ENCODE assay signal across 8 mouse cellular contexts in the genomic region with DNA sequence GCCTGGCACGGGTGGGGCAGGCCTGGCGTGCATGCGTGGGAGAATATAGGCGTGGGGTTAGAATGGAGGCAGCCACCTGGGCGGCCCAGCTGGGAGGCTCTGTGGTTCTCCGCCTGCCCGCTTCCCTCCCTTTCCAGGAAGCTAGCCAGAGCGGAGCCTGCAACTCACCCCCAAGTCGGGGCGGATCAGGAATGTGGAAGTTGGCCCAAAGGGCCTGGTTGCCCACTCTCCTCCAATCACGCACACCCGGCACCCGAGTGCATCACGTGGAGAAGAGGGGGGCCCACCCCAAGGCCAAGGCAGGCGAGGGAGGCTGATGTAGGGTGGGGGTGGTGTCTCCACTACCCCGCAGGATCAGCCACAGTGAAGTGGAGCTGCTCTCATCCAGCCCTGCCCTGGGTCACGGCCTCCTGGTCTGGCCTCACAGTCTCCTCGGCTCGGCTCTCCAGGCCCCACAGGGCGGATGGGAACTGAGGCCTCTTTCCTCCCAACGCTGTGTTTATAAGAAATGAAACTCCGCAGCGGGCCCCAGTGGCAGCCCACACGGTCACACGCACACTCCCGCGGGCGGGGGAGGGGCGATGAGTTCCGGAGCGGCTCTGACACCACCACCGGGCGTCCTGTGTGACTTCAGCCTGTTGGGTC. TPM values are rescaled to one million over a fixed set of nuclear protein-coding genes. Genes with fewer than 3 reads are reported as not detected.
DNase-seq lines count a peak whose midpoint lies in the region; ATAC-seq and TF ChIP-seq lines count a peak whose summit lies in the region.

No protein-coding gene starts in this region.

- no peaks in the 10 kb centered on the region for H3K9me3 ChIP-seq in forebrain, embryonic 11.5 days (ENCODE audit: control insufficient read depth, low read length)
- H3K9me3 ChIP-seq in heart, embryonic 16.5 days (replicated peaks; ENCODE audit: control insufficient read depth, low read length) = no peaks in the 10 kb centered on the region
- H3K9me3 ChIP-seq in liver, embryonic 14.5 days (ENCODE audit: control insufficient read depth, low read length) = no peaks in the 10 kb centered on the region
- H3K9me3 ChIP-seq in stomach, embryonic 16.5 days (replicated peaks; ENCODE audit: control insufficient read depth, low read length) = no peaks in the 10 kb centered on the region

- H3K36me3 ChIP-seq in forebrain, embryonic 11.5 days (ENCODE audit: control insufficient read depth, insufficient read depth, low read length) = no peaks in the 10 kb centered on the region
- no peaks in the 10 kb centered on the region for H3K36me3 ChIP-seq in heart, embryonic 16.5 days (ENCODE audit: control insufficient read depth, insufficient read depth)
- no peaks in the 10 kb centered on the region for H3K36me3 ChIP-seq in liver, embryonic 14.5 days (replicated peaks; ENCODE audit: control insufficient read depth, insufficient read depth, low read depth)
- H3K36me3 ChIP-seq in stomach, embryonic 16.5 days (ENCODE audit: control insufficient read depth, insufficient read depth, low read length) = no peaks in the 10 kb centered on the region

- peak overlapping the region; percentile 18; the same call in 1 of the 2 replicates for H3K27ac ChIP-seq in forebrain, embryonic 11.5 days (ENCODE audit: low read depth, low read length)
- H3K27ac ChIP-seq in heart, embryonic 16.5 days (ENCODE audit: low read length) = peak overlapping the region; percentile 98
- no peak overlapping the region for H3K27ac ChIP-seq in liver, embryonic 14.5 days
- peak overlapping the region; percentile 93 for H3K27ac ChIP-seq in stomach, embryonic 16.5 days (ENCODE audit: low read length)

- peak overlapping the region; percentile 24 for H3K4me3 ChIP-seq in forebrain, embryonic 11.5 days (ENCODE audit: low read depth, low read length)
- H3K4me3 ChIP-seq in heart, embryonic 16.5 days (ENCODE audit: low read length) = peak overlapping the region; percentile 54
- H3K4me3 ChIP-seq in liver, embryonic 14.5 days (ENCODE audit: insufficient read depth in 1 of 2, low read depth in 2 of 2, low read length in 2 of 2) = peak overlapping the region; percentile 40 to 43
- H3K4me3 ChIP-seq in stomach, embryonic 16.5 days (replicated peaks; ENCODE audit: low read length) = peak overlapping the region; percentile 32

- H3K27me3 ChIP-seq in forebrain, embryonic 11.5 days (ENCODE audit: control insufficient read depth, insufficient read depth, low read length) = peaks cover 12% of the 10 kb centered on the region; the same call in 1 of the 2 replicates
- no peaks in the 10 kb centered on the region for H3K27me3 ChIP-seq in heart, embryonic 16.5 days (ENCODE audit: control insufficient read depth, insufficient read depth, low read length)
- no peaks in the 10 kb centered on the region; the same call in 1 of the 2 replicates for H3K27me3 ChIP-seq in liver, embryonic 14.5 days (ENCODE audit: control insufficient read depth, insufficient read depth, low read length)
- H3K27me3 ChIP-seq in stomach, embryonic 16.5 days (ENCODE audit: control insufficient read depth, insufficient read depth, low read length) = no peaks in the 10 kb centered on the region

- TF ChIP-seq CTCF in liver, embryonic 14.5 days (IDR thresholded peaks at IDR 0.05; ENCODE audit: low read depth) = peak; percentile 45

- DNase-seq in c-Kit-positive CD71-positive TER-119-negative erythroid progenitor cells, embryonic 14.5 days (ENCODE audit: low read depth) = peak; percentile 48
- peak; percentile 81 for DNase-seq in forebrain, embryonic 11.5 days (ENCODE audit: low spot score)
- peak; percentile 93 to 96 for DNase-seq in kidney, postnatal 36 days
- peak; percentile 31 to 56 (median 35) for DNase-seq in liver, embryonic 14.5 days (ENCODE audit: low read depth in 3 of 3, low spot score in 3 of 3)
- DNase-seq in neural tube, embryonic 10.5 days (ENCODE audit: extremely low spot score, low spot score) = peak; percentile 64

- H3K9ac ChIP-seq in forebrain, embryonic 11.5 days (ENCODE audit: low read length) = peak overlapping the region; percentile 56
- peak overlapping the region; percentile 78 for H3K9ac ChIP-seq in heart, embryonic 16.5 days (ENCODE audit: low read length)
- H3K9ac ChIP-seq in liver, embryonic 14.5 days (replicated peaks) = peak overlapping the region; percentile 36; the same call in 1 of the 2 replicates
- H3K9ac ChIP-seq in stomach, embryonic 16.5 days (ENCODE audit: low read length) = peak overlapping the region; percentile 62

- WGBS in forebrain, embryonic 11.5 days = 4% methylated on average over 33 of the region's 33 CpGs
- 1% methylated on average over 33 of the region's 33 CpGs for WGBS in heart, embryonic 16.5 days
- WGBS in liver, embryonic 14.5 days (ENCODE audit: insufficient replicate concordance) = under 1% methylated on average over 32 of the region's 33 CpGs
- WGBS in stomach, embryonic 16.5 days = 1% methylated on average over 32 of the region's 33 CpGs

- peak overlapping the region; percentile 67 for H3K4me2 ChIP-seq in forebrain, embryonic 11.5 days (ENCODE audit: low read depth, low read length, severe bottlenecking)
- peak overlapping the region; percentile 86 for H3K4me2 ChIP-seq in heart, embryonic 16.5 days (ENCODE audit: low read depth, low read length)
- peak overlapping the region; percentile 65 for H3K4me2 ChIP-seq in liver, embryonic 14.5 days (ENCODE audit: low read depth)
- H3K4me2 ChIP-seq in stomach, embryonic 16.5 days (ENCODE audit: low read depth, low read length) = peak overlapping the region; percentile 69

- ATAC-seq in CD4-positive, CD25-positive, alpha-beta regulatory T cell, adult 4 months = peak; percentile 79
- peak; percentile 61 for ATAC-seq in forebrain, embryonic 11.5 days (replicated peaks; ENCODE audit: low FRiP score)
- ATAC-seq in heart, embryonic 16.5 days (replicated peaks; ENCODE audit: extremely low read depth, insufficient read depth, low FRiP score) = peak; percentile 70
- peak; percentile 71 for ATAC-seq in liver, embryonic 14.5 days (ENCODE audit: insufficient read depth)
- ATAC-seq in stomach, embryonic 16.5 days (ENCODE audit: insufficient read depth, low FRiP score) = peak; percentile 76

- H3K4me1 ChIP-seq in forebrain, embryonic 11.5 days (replicated peaks; ENCODE audit: control insufficient read depth, insufficient read depth, low read length) = peaks cover 25% of the 10 kb centered on the region
- peaks cover 48% of the 10 kb centered on the region for H3K4me1 ChIP-seq in heart, embryonic 16.5 days (ENCODE audit: control insufficient read depth, insufficient read depth, low read length)
- H3K4me1 ChIP-seq in liver, embryonic 14.5 days (replicated peaks; ENCODE audit: control insufficient read depth in 2 of 2, insufficient read depth in 2 of 2, low read length in 1 of 2) = peaks cover 0 to 18% of the 10 kb centered on the region in 2 experiments; a peak in 3 of 4 replicates
- H3K4me1 ChIP-seq in stomach, embryonic 16.5 days (ENCODE audit: control insufficient read depth, insufficient read depth, low read length) = peaks cover 48% of the 10 kb centered on the region

- no peak for TF ChIP-seq EP300 in liver, embryonic 14.5 days (IDR thresholded peaks at IDR 0.05; ENCODE audit: low read depth)

RNA-seq across cellular contexts. Expression of a gene that starts 6.2 kb away (rescaled TPM):
- 100 to 1,000 TPM; 310 to 397 TPM for polyA plus RNA-seq in CD4-positive, CD25-positive, alpha-beta regulatory T cell, adult 4 months (2017; shearing (Covaris generic))
- 4.0 and 4.3 TPM in 2 replicates for polyA plus RNA-seq in forebrain, embryonic 11.5 days (2014; fragmentation: Nextera tagmentation; extraction: Ambion mirVana)
- polyA plus RNA-seq in heart, embryonic 16.5 days (2015; fragmentation: Nextera tagmentation; extraction: Ambion mirVana) = 17.2 and 25.7 TPM in 2 replicates
- 5.0 and 8.1 TPM in 2 replicates for polyA plus RNA-seq in liver, embryonic 14.5 days (2012; rRNA removed)
- polyA plus RNA-seq in liver, embryonic 14.5 days (2014; fragmentation: Nextera tagmentation; extraction: Ambion mirVana) = 5.4 and 9.1 TPM in 2 replicates
- 25.8 and 29.4 TPM in 2 replicates for polyA plus RNA-seq in stomach, embryonic 16.5 days (2015; fragmentation: Nextera tagmentation; extraction: Ambion mirVana)

RNA-seq across cellular contexts. Expression of a gene that starts 9.4 kb away (rescaled TPM):
- polyA plus RNA-seq in CD4-positive, CD25-positive, alpha-beta regulatory T cell, adult 4 months (2017; shearing (Covaris generic)) = 1 to 10 TPM; 6.1 to 9.8 TPM
- not detected in 2 replicates for polyA plus RNA-seq in forebrain, embryonic 11.5 days (2014; fragmentation: Nextera tagmentation; extraction: Ambion mirVana)
- 0.16 and 0.53 TPM in 2 replicates for polyA plus RNA-seq in heart, embryonic 16.5 days (2015; fragmentation: Nextera tagmentation; extraction: Ambion mirVana)
- polyA plus RNA-seq in liver, embryonic 14.5 days (2012; rRNA removed) = not detected in 2 replicates
- polyA plus RNA-seq in liver, embryonic 14.5 days (2014; fragmentation: Nextera tagmentation; extraction: Ambion mirVana) = not detected in 2 replicates
- polyA plus RNA-seq in stomach, embryonic 16.5 days (2015; fragmentation: Nextera tagmentation; extraction: Ambion mirVana) = 0.51 TPM in 1 of 2 replicates, not detected in the other

RNA-seq across cellular contexts. Expression of a gene that starts 43.0 kb away (rescaled TPM):
- polyA plus RNA-seq in CD4-positive, CD25-positive, alpha-beta regulatory T cell, adult 4 months (2017; shearing (Covaris generic)) = not detected
- not detected in 2 replicates for polyA plus RNA-seq in forebrain, embryonic 11.5 days (2014; fragmentation: Nextera tagmentation; extraction: Ambion mirVana)
- polyA plus RNA-seq in heart, embryonic 16.5 days (2015; fragmentation: Nextera tagmentation; extraction: Ambion mirVana) = not detected in 2 replicates
- polyA plus RNA-seq in liver, embryonic 14.5 days (2012; rRNA removed) = not detected in 2 replicates
- not detected in 2 replicates for polyA plus RNA-seq in liver, embryonic 14.5 days (2014; fragmentation: Nextera tagmentation; extraction: Ambion mirVana)
- 0.15 TPM in 1 of 2 replicates, not detected in the other for polyA plus RNA-seq in stomach, embryonic 16.5 days (2015; fragmentation: Nextera tagmentation; extraction: Ambion mirVana)

RNA-seq across cellular contexts. Expression of a gene that starts 56.5 kb away (rescaled TPM):
- polyA plus RNA-seq in CD4-positive, CD25-positive, alpha-beta regulatory T cell, adult 4 months (2017; shearing (Covaris generic)) = 10 to 100 TPM; 47.8 to 50.7 TPM
- 24.3 and 27.6 TPM in 2 replicates for polyA plus RNA-seq in forebrain, embryonic 11.5 days (2014; fragmentation: Nextera tagmentation; extraction: Ambion mirVana)
- 19.9 and 23.9 TPM in 2 replicates for polyA plus RNA-seq in heart, embryonic 16.5 days (2015; fragmentation: Nextera tagmentation; extraction: Ambion mirVana)
- polyA plus RNA-seq in liver, embryonic 14.5 days (2012; rRNA removed) = 3.1 and 5.1 TPM in 2 replicates
- polyA plus RNA-seq in liver, embryonic 14.5 days (2014; fragmentation: Nextera tagmentation; extraction: Ambion mirVana) = 10.0 and 10.3 TPM in 2 replicates
- 25.2 and 27.8 TPM in 2 replicates for polyA plus RNA-seq in stomach, embryonic 16.5 days (2015; fragmentation: Nextera tagmentation; extraction: Ambion mirVana)

Comparison
In these comparisons a context has a peak if more than half of its experiments do, and no peak if none do; other contexts are left out.
1. DNase-seq: peak in every context shown above with its lines; median percentile 94 in kidney, postnatal 36 days; 81 in forebrain, embryonic 11.5 days; 64 in neural tube, embryonic 10.5 days; 48 in c-Kit-positive CD71-positive TER-119-negative erythroid progenitor cells, embryonic 14.5 days; 35 in liver, embryonic 14.5 days.
2. RNA of a gene that starts 6.2 kb away (polyA plus RNA-seq): 310 to 397 TPM in CD4-positive, CD25-positive, alpha-beta regulatory T cell, adult 4 months; 25.8 to 29.4 TPM in stomach, embryonic 16.5 days, 17.2 to 25.7 TPM in heart, embryonic 16.5 days, 5.0 to 9.1 TPM in liver, embryonic 14.5 days and 4.0 to 4.3 TPM in forebrain, embryonic 11.5 days; every median in the first group is over 10 times any median in the second.
3. Peak in every context shown above with its lines, with median percentiles within 50 percentile points of each other: ATAC-seq, H3K4me2 ChIP-seq, H3K4me3 ChIP-seq and H3K9ac ChIP-seq.